Mouse (Mus musculus): ENCODE data around the gene Ankrd2. TPM values are rescaled to one million over a fixed set of nuclear protein-coding genes. Genes with fewer than 3 reads are reported as not detected.

Gene Ankrd2
- polyA plus RNA-seq, 1 experiment from 2014 or later, result 1.3 TPM

- Histone ChIP-seq H3K4me2 (no peak overlapping the region), H3K9me3 (no peaks in the 10 kb centered on the region), H3K4me3 (no peak overlapping the region), H3K27ac (replicated peaks) (peak overlapping the region; percentile 61), H3K4me1 (replicated peaks) (peaks cover 11% of the 10 kb centered on the region; the same call in 1 of the 2 replicates), H3K9ac (no peak overlapping the region), H3K27me3 (no peaks in the 10 kb centered on the region), H3K36me3 (no peaks in the 10 kb centered on the region)
- ATAC-seq (ENCODE audit: low FRiP score, low read depth), result no peak
- 61% methylated on average over 5 of the region's 5 CpGs for WGBS
These were observed 19.0 kb upstream of the Ankrd2 start for GRCm38 (mm10) chr19:42016840-42017239.

- Histone ChIP-seq H3K9me3 (no peaks in the 10 kb centered on the region), H3K36me3 (no peaks in the 10 kb centered on the region), H3K27ac (replicated peaks) (peak overlapping the region; percentile 61), H3K4me3 (no peak overlapping the region), H3K4me2 (no peak overlapping the region), H3K27me3 (no peaks in the 10 kb centered on the region), H3K4me1 (replicated peaks) (peaks cover 11% of the 10 kb centered on the region; the same call in 1 of the 2 replicates), H3K9ac (no peak overlapping the region)
- ATAC-seq (ENCODE audit: low FRiP score, low read depth), result 0 out of 2 replicates have a peak, but pooled peaks have one; percentile 20
- WGBS, result 63% methylated on average over 8 of the region's 8 CpGs
These were observed 18.2 kb upstream of the Ankrd2 start for GRCm38 (mm10) chr19:42017399-42018247.

- H3K9ac ChIP-seq, result no peak overlapping the region
- no peaks in the 10 kb centered on the region for H3K9me3 ChIP-seq
- 52% methylated on average over 4 of the region's 4 CpGs for WGBS
- no peaks in the 10 kb centered on the region for H3K36me3 ChIP-seq
- H3K4me1 ChIP-seq (replicated peaks), result peaks cover 11% of the 10 kb centered on the region; the same call in 1 of the 2 replicates
- no peak overlapping the region for H3K4me3 ChIP-seq
- ATAC-seq (ENCODE audit: low FRiP score, low read depth), result no peak
- no peak overlapping the region for H3K4me2 ChIP-seq
- H3K27ac ChIP-seq (replicated peaks), result no peak overlapping the region
- no peaks in the 10 kb centered on the region for H3K27me3 ChIP-seq
These were observed 16.7 kb upstream of the Ankrd2 start for GRCm38 (mm10) chr19:42019011-42019522.

- Histone ChIP-seq H3K36me3 (no peaks in the 10 kb centered on the region), H3K4me2 (no peak overlapping the region), H3K9ac (no peak overlapping the region), H3K4me3 (no peak overlapping the region), H3K9me3 (no peaks in the 10 kb centered on the region), H3K27me3 (no peaks in the 10 kb centered on the region), H3K4me1 (replicated peaks) (peaks cover 9% of the 10 kb centered on the region; the same call in 1 of the 2 replicates), H3K27ac (replicated peaks) (0 out of 2 replicates have a peak overlapping the region, but pooled peaks have one; percentile 3)
- 62% methylated on average over 10 of the region's 10 CpGs for WGBS
- ATAC-seq (ENCODE audit: low FRiP score, low read depth), result no peak
These were observed 13.9 kb upstream of the Ankrd2 start for GRCm38 (mm10) chr19:42021681-42022541.

- Histone ChIP-seq H3K36me3 (no peaks in the 10 kb centered on the region), H3K4me2 (no peak overlapping the region), H3K27ac (replicated peaks) (no peak overlapping the region), H3K4me3 (no peak overlapping the region), H3K4me1 (replicated peaks) (peaks cover 3% of the 10 kb centered on the region; the same call in 1 of the 2 replicates), H3K27me3 (no peaks in the 10 kb centered on the region), H3K9ac (no peak overlapping the region), H3K9me3 (no peaks in the 10 kb centered on the region)
- WGBS, result 73% methylated on average over 2 of the region's 2 CpGs
- no peak for ATAC-seq (ENCODE audit: low FRiP score, low read depth)
These were observed 13.3 kb upstream of the Ankrd2 start for GRCm38 (mm10) chr19:42022542-42022848.

- Histone ChIP-seq H3K9me3 (no peaks in the 10 kb centered on the region), H3K36me3 (no peaks in the 10 kb centered on the region), H3K4me2 (no peak overlapping the region), H3K4me3 (no peak overlapping the region), H3K27ac (replicated peaks) (no peak overlapping the region), H3K9ac (no peak overlapping the region), H3K27me3 (no peaks in the 10 kb centered on the region), H3K4me1 (replicated peaks) (no peaks in the 10 kb centered on the region)
- 12% methylated on average over 5 of the region's 5 CpGs for WGBS
- peak; percentile 51; the same call in 1 of the 2 replicates for ATAC-seq (ENCODE audit: low FRiP score, low read depth)
These were observed 9.6 kb upstream of the Ankrd2 start for GRCm38 (mm10) chr19:42026158-42026557.

- ATAC-seq (ENCODE audit: low FRiP score, low read depth), result no peak
- H3K4me3 ChIP-seq, result no peak overlapping the region
- peaks cover 9% of the 10 kb centered on the region; the same call in 1 of the 2 replicates for H3K4me1 ChIP-seq (replicated peaks)
- H3K4me2 ChIP-seq, result no peak overlapping the region
- WGBS, result 88% methylated on average over 5 of the region's 5 CpGs
- H3K9me3 ChIP-seq, result no peaks in the 10 kb centered on the region
- H3K27ac ChIP-seq (replicated peaks), result no peak overlapping the region
- no peaks in the 10 kb centered on the region for H3K27me3 ChIP-seq
- H3K36me3 ChIP-seq, result no peaks in the 10 kb centered on the region
- H3K9ac ChIP-seq, result no peak overlapping the region
These were observed 4.7 kb upstream of the Ankrd2 start for GRCm38 (mm10) chr19:42031112-42031511.

- WGBS, result 74% methylated on average over 14 of the region's 14 CpGs
- Histone ChIP-seq H3K4me1 (replicated peaks) (peaks cover 9% of the 10 kb centered on the region; the same call in 1 of the 2 replicates), H3K4me3 (no peak overlapping the region), H3K9ac (no peak overlapping the region), H3K9me3 (no peaks in the 10 kb centered on the region), H3K27me3 (no peaks in the 10 kb centered on the region), H3K27ac (replicated peaks) (no peak overlapping the region), H3K36me3 (no peaks in the 10 kb centered on the region), H3K4me2 (no peak overlapping the region)
- ATAC-seq (ENCODE audit: low FRiP score, low read depth), result no peak
These were observed 2.2 kb upstream of the Ankrd2 start for GRCm38 (mm10) chr19:42033611-42034010.

- H3K9ac ChIP-seq, result no peak overlapping the region
- 72% methylated on average over 9 of the region's 9 CpGs for WGBS
- no peak overlapping the region for H3K27ac ChIP-seq (replicated peaks)
- H3K9me3 ChIP-seq, result no peaks in the 10 kb centered on the region
- peaks cover 9% of the 10 kb centered on the region; the same call in 1 of the 2 replicates for H3K4me1 ChIP-seq (replicated peaks)
- H3K36me3 ChIP-seq, result no peaks in the 10 kb centered on the region
- no peak overlapping the region for H3K4me3 ChIP-seq
- no peak for ATAC-seq (ENCODE audit: low FRiP score, low read depth)
- no peaks in the 10 kb centered on the region for H3K27me3 ChIP-seq
- H3K4me2 ChIP-seq, result no peak overlapping the region
These were observed 1.5 kb upstream of the Ankrd2 start for GRCm38 (mm10) chr19:42034146-42034775.

GRCm38 (mm10) chr19:42034881-42035455, 832 bp upstream of the Ankrd2 start:
- no peak overlapping the region for H3K4me3 ChIP-seq
- no peaks in the 10 kb centered on the region for H3K36me3 ChIP-seq
- no peaks in the 10 kb centered on the region for H3K9me3 ChIP-seq
- H3K27me3 ChIP-seq, result no peaks in the 10 kb centered on the region
- peaks cover 9% of the 10 kb centered on the region; the same call in 1 of the 2 replicates for H3K4me1 ChIP-seq (replicated peaks)
- 59% methylated on average over 11 of the region's 11 CpGs for WGBS
- H3K4me2 ChIP-seq, result no peak overlapping the region
- ATAC-seq (ENCODE audit: low FRiP score, low read depth), result peak; percentile 43
- no peak overlapping the region for H3K27ac ChIP-seq (replicated peaks)
- H3K9ac ChIP-seq, result no peak overlapping the region

- Histone ChIP-seq H3K4me2 (no peak overlapping the region), H3K36me3 (no peaks in the 10 kb centered on the region), H3K9ac (no peak overlapping the region), H3K27ac (replicated peaks) (no peak overlapping the region), H3K4me1 (replicated peaks) (peaks cover 9% of the 10 kb centered on the region; the same call in 1 of the 2 replicates), H3K27me3 (0 out of 2 replicates have a peak, but pooled peaks cover 4% of the 10 kb centered on the region), H3K9me3 (no peaks in the 10 kb centered on the region), H3K4me3 (no peak overlapping the region)
- no peak for ATAC-seq (ENCODE audit: low FRiP score, low read depth)
- WGBS, result 67% methylated on average over 3 of the region's 3 CpGs
These were observed 557 bp downstream of the Ankrd2 start for GRCm38 (mm10) chr19:42036357-42036756.
